Mouse (Mus musculus): Measurements from ENCODE around the gene Tbata.

- TF ChIP-seq CTCF (IDR thresholded peaks at IDR 0.05; ENCODE audit: borderline replicate concordance, extremely low read depth, insufficient read depth, insufficient read length), result no peak
- no peak for TF ChIP-seq POLR2A (IDR thresholded peaks at IDR 0.05; ENCODE audit: borderline replicate concordance, extremely low read depth, insufficient read depth, insufficient read length, poor library complexity, severe bottlenecking)
Measured at GRCm38 (mm10) chr10:61174711-61175441, 3.1 kb downstream of the Tbata start.

Data from brain, embryonic 14.5 days (tissue).